Mouse (Mus musculus) CD4-positive helper T cell, adult 2 months (primary cell): ENCODE results near the gene Tmem74b.
A peak's percentile ranks its signal among the peaks of the same experiment; 100 is the strongest.

ENCODE experiments used
- DNase-seq: peaks from one replicate; pipeline ENCODE4 v3.0.0-alpha.2; 2012; ENCODE audit warnings: low read depth, missing footprints, low spot score

Tmem74b gene

DNA sequence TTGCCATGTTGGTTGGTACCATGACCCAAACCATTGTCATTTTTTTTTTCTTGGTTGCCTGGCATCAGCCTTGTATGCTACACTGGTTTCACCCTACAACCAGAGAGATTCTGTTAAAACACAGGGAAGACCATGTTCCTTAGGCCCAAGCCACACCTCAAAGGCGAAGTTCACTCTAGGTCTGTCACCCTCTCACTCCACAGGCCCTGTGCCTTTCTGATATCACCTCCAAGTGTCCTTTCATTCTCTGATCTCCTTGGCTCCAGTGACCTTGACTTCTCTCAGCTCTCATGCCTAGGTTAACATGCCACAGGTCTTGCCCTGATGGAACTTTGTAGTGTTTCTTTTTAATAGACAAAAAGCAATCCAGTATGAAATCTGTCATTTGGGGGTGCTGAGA is 40.3 kb downstream of the Tmem74b start:
- DNase-seq, result no peak

DNA sequence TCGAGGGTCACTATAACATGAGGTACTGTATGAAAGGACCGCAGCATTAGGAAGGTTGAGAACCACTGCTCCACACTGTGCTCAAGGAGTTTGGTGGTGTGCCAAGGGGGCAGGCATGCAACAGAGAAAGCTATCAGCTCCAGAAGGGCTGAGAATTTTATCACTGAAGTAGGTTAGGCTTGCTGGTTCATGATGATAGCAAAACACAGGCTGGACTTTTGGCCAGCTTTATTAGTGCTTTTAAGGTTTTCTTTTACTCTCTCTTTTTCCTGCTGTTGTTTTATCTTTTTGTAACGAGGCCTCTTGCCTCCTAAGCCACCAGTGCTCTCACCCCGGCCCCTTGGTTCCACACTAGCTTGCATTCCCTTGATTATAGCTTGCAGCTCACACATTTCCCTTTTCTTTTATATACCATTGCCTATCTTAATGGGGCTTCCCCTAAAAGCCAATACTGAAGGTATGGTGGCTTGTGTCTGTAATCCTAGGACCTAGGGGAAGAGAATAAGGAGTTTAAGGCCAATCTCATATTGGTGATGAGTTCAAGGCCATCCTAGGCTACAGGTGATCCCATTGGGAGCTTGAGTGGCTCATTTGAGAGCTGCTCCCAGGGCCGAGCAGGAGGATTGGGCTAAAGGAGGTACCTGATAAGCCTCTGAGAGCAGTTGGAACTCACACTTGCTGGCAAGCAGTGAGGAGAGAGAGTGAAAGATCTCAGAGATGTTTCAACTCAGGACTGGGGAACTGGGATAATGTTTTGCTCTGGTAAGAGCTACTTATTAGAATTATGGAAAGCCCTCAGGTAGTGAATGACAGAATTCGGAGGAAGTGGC is 41.3 kb downstream of the Tmem74b start:
- DNase-seq, result no peak

DNA sequence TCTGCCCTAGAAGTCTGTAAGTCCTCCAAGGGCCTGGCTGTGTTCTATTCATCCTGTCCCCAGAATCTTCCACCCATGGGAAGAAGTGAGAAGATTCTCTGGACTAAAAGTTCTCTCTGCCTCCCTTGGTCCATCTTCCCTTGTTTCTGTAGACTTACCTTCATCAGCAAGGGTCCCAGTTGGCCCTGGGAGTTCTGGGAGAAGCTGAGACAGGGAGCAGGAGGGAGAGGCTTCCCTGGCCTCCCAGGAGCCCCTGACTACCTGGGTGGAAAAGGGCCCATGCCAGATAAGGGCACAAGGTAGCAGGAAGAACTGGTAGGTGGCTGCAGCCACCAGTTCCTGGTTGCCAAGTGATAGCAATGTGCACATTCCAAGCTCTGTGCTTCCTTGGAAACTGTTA is 42.0 kb downstream of the Tmem74b start, which contains the start of gene Psmf1:
TSS of gene Psmf1 (minus strand) at position 342 of the 400 bp plus-strand sequence.
- DNase-seq, result no peak

DNA sequence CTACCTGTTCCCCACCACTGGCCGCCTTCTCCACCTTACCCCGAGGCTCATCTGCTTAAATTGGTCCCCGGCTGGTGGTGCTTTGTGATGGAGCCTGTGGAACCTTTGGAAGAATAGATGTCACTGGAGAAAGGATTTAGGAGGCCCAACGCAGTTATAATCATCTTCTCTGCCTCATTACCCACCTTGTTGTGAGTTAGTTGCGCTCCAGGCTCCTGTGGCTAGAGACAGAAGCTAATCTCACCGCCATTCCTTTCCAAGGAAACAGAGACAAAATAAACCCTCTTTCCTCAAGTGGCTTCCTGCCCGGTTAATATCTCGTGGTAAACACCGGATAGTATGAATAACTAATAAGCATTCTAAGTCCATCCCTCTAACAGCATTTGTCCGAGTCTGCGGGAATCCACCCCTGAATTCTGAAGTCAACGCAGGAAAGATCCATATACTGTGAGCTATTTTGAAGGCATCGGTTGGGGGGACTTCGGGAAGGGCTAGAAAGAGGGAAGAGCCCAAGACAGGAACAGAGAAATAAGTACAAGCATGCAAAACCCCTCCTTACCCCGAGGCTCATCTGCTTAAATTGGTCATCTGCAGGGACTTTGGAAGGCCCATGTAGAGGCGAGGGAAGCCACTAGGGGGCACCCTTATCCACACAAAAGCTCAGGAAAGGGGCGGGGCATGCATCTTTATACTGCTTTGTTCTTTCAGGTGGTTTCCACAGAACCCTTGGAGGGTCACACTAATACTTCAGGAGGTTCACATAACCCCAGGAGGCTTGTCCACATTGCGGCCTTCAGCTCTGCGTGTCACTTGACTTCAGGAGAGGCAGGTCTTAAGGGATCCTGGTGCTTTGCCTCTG is 46.3 kb downstream of the Tmem74b start:
- peak; percentile 66 for DNase-seq

DNA sequence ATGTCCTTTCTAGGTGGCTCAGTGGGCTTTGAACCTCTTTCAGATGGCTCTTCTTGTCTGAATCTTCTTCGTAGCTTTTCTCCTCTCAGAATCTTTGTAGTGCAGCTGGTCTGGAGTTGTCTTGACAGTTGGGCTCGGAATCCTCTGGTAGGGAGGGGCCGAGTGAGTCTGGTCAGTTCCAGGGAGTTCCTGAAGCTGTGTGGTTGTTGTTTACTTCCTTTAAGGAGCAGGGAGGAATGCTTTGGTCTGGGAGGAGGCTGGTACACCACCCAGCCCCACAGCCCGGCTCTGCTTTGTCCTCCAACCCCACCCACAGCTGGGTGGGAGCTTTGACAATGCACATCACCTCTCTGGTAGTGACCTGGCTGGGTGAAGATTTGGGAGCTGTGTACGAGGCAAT is 49.5 kb downstream of the Tmem74b start:
- no peak for DNase-seq

DNA sequence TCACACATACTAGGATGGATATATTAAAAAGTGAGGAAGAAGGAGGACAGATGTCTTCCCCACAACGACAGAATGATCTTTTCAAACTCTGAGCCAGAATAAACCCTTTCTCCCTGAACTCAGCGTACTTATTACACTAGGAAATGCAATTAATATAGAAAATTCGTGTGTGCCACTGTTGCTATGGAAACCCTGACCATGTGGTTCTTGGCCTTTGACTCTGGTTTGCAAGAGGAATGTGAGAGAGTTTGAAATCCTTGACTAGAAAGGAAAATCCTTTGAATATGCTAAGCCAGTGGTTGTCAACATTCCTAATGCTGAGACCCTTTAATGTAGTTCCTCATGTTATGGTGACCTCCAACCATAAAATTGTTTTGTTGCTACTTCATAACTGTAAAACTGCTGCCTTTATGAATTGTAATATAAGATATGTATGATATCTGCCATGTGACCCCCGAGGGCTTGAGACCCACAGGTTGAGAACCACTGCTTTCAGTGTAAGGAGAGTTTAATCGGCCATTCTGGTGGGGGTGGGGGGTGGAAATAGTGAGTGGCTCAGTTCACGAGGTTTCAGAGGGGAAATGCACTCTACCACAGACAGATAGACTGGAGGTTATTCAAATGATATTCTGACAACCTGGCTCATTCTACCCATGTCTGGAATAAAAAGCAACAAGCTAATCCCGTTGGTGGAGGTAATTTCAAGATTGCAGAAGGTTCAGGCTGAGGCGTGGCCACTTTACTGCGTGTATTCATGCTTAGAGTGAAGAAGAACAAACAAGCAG is 54.7 kb downstream of the Tmem74b start:
- DNase-seq, result no peak

DNA sequence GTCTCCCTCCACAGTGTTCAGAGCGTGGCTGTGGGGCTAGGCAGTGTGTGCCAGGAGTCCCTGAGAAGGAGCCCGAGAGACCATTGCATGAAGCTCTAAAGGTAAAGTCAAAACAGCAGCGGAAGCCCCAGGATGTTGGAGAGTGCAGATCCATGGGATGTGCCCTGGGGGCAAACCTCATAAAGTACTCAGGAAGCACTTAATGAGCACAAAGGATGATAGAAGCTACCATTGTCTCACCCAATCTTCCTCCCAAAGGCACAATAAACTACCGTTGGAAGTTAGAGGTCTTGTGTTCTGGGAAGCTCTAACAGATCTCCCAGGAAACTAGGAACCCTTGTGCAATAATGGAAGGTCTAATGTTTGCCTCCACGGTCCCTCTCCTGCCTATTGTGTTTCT is 55.6 kb downstream of the Tmem74b start:
- DNase-seq, result no peak

DNA sequence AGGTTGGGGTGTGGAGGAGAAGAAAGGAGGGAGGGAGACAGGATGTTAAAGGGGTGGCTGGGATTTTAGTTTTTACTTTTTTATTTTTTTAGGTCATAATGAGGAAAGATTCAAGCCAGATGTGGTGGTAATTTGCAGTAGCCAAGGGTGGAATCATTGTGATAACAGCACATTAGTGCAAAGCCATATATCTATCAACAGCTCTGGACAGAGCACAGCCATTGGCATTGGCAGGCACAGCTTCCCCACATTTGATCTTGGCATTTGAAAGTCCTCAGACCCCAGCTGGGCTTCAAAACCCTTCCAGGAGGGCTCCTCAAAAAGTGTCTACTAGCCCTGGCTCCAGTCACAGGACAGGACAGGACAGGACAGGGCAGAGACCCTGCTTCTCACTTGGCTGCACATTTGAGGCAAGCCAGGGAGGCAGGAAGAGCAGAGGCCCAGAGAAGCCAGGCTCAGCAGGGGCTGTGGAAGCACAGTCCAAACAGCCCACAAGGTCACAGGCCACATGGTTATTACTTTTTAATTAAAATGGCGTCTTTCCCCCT is 57.1 kb downstream of the Tmem74b start:
- DNase-seq, result no peak
